Mouse (Mus musculus) heart, adult 2 months (tissue): ENCODE data around the gene Wnt8b.

ENCODE experiments used
- CTCF ChIP-seq: fragments of 200-600 bp; IDR thresholded peaks from 2 replicates; pipeline ENCODE4 v1.8.1; 2022; ENCODE audit warnings: antibody characterized with exemption, mild to moderate bottlenecking, moderate library complexity
- POLR2A ChIP-seq: fragments of 200-500 bp; IDR thresholded peaks from 2 replicates; pipeline ENCODE4 v1.6.1; 2011; ENCODE audit warnings: mild to moderate bottlenecking, low read depth, low read length, control low read depth; ENCODE audit not compliant: insufficient read depth

GRCm38 (mm10) chr19:44517996-44518768, 24.9 kb downstream of the Wnt8b start:
- TF ChIP-seq CTCF: no peak
- TF ChIP-seq POLR2A: no peak
